Mouse (Mus musculus): ENCODE data around the gene Sntn. TPM values are rescaled to one million over a fixed set of nuclear protein-coding genes. Genes with fewer than 3 reads are reported as not detected.

Sntn gene
- polyA plus RNA-seq (2014; fragmentation: Illumina TruSeq; extraction: RNeasy Lipid Tissue Mini Kit (QIAGEN cat#74804); ENCODE audit: insufficient read depth, low read depth, low replicate concordance), result 18.3 TPM

DNA sequence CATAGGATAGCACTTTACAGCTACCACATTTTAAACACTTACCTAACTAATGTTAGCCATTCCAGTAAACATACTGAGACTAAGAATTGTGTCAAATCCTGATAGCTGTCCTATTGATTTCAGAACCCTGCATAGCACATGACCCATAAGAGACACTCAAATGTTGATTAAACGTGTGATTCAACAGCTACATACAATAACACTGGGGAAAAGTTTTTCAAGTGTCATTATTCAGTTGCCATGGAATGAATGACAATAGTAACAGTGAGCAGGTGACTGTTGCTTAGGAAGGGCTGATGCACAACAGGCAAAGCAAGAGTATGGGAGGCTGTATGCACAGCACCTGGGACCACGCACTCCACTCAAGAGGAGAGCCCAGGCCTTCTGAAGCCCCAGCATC is at the start of gene Sntn:
Gene Sntn, plus strand, starts transcription at position 301 of the 400 bp plus-strand sequence.

Other genes with a start within 250 kb of the Sntn start
- 3.6 TPM for gene Gm281, start 243.6 kb downstream of the Sntn start, polyA plus RNA-seq (2014; fragmentation: Illumina TruSeq; extraction: RNeasy Lipid Tissue Mini Kit (QIAGEN cat#74804); ENCODE audit: insufficient read depth, low read depth, low replicate concordance)

Data from lung, adult 10 weeks (tissue).